In the genomic region with DNA sequence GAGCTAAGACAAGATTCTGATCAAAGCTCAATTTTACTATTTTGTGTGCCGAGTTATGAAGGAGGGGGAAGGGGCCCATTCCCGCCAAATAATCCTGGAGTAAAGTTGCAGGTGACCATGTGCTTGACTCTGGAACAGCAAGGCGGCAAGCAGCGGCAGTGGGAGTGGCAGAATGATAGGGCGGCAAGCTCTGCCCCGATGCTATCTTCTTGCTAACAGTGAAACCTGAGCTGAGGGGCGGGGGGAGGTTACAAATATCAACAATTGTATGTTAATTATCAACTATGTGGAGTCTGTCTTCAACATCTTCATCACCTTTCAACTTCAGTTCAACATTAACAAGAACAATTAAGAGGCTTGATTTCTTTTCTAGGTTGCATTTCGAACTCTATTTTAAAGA, we compare ENCODE assay signal across 20 mouse cellular contexts.
"Had no signal": no experiment of that assay in that cellular context is flagged by ENCODE, and none has a peak within 500 bp of the region (broad histone marks: within the 10 kb centered on the region; RNA-seq: fewer than 3 reads in every experiment).

No protein-coding gene starts in this region.

- ATAC-seq: intestine, embryonic 15.5 days; liver, postnatal 0 days; lung, postnatal 0 days; midbrain, embryonic 15.5 days had no signal

- H3K9me3 ChIP-seq: intestine, embryonic 15.5 days; limb, embryonic 15.5 days; midbrain, embryonic 12.5 days; midbrain, embryonic 15.5 days; neural tube, embryonic 12.5 days; neural tube, embryonic 15.5 days had no signal

- H3K27me3 ChIP-seq: intestine, embryonic 15.5 days; limb, embryonic 12.5 days; limb, embryonic 15.5 days; midbrain, embryonic 12.5 days; midbrain, embryonic 15.5 days; neural tube, embryonic 12.5 days; neural tube, embryonic 15.5 days had no signal

- H3K4me3 ChIP-seq: intestine, embryonic 15.5 days; limb, embryonic 12.5 days; limb, embryonic 15.5 days; midbrain, embryonic 12.5 days; midbrain, embryonic 15.5 days; neural tube, embryonic 12.5 days; neural tube, embryonic 15.5 days had no signal

- DNase-seq: layer of hippocampus, postnatal 36 days; left cerebral cortex, postnatal 4 days; liver, postnatal 0 days; lung, embryonic 14.5 days; right cerebral cortex, adult 18-20 months; right cerebral cortex, postnatal 14 days; right cerebral cortex, postnatal 4 days; thymus, postnatal 36 days had no signal

- H3K4me1 ChIP-seq: intestine, embryonic 15.5 days; limb, embryonic 12.5 days; limb, embryonic 15.5 days; midbrain, embryonic 12.5 days; midbrain, embryonic 15.5 days; neural tube, embryonic 12.5 days; neural tube, embryonic 15.5 days had no signal

- H3K4me2 ChIP-seq: intestine, embryonic 15.5 days; limb, embryonic 12.5 days; limb, embryonic 15.5 days; liver, embryonic 11.5 days; lung, embryonic 14.5 days; midbrain, embryonic 12.5 days; midbrain, embryonic 15.5 days; neural tube, embryonic 12.5 days; neural tube, embryonic 15.5 days had no signal

- H3K36me3 ChIP-seq: intestine, embryonic 15.5 days; limb, embryonic 12.5 days; limb, embryonic 15.5 days; midbrain, embryonic 12.5 days; midbrain, embryonic 15.5 days; neural tube, embryonic 12.5 days; neural tube, embryonic 15.5 days had no signal

- H3K9ac ChIP-seq: intestine, embryonic 15.5 days; limb, embryonic 12.5 days; limb, embryonic 15.5 days; liver, embryonic 14.5 days; liver, postnatal 0 days; lung, embryonic 14.5 days; midbrain, embryonic 12.5 days; midbrain, embryonic 15.5 days; neural tube, embryonic 12.5 days; neural tube, embryonic 15.5 days had no signal

- H3K27ac ChIP-seq: intestine, embryonic 15.5 days; kidney, postnatal 0 days; limb, embryonic 12.5 days; limb, embryonic 15.5 days; liver, embryonic 14.5 days; macrophage; midbrain, embryonic 12.5 days; midbrain, embryonic 15.5 days; neural tube, embryonic 12.5 days; neural tube, embryonic 15.5 days had no signal
